Comparison of ENCODE assay signal across 11 mouse cellular contexts in genomic region chr16:76621715-76622114, GRCm38 (mm10).
A peak's percentile ranks its signal among the peaks of the same experiment; 100 is the strongest.
DNase-seq lines count a peak whose midpoint lies in the region; TF ChIP-seq lines count a peak whose summit lies in the region.
"Had no signal": no experiment of that assay in that cellular context is flagged by ENCODE, and none has a peak within 500 bp of the region (broad histone marks: within the 10 kb centered on the region; RNA-seq: fewer than 3 reads in every experiment).

No protein-coding gene starts in this region.

- no peak overlapping the region for H3K27ac ChIP-seq in gastrocnemius, adult 2 months
- H3K27ac ChIP-seq: limb, embryonic 12.5 days; neural tube, embryonic 12.5 days had no signal

- intact Hi-C loops in gastrocnemius, adult 2 months (cut with DNase I) = no loop called here
- intact Hi-C loops in heart, postnatal 10 days (cut with DNase I) = loop anchor here (5.0 kb wide), 1 partner anchor 249 kb away; the partner anchor contains the start of gene Nrip1

- H3K4me3 ChIP-seq in gastrocnemius, adult 2 months = peak overlapping the region; percentile 9; the same call in 1 of the 2 replicates
- H3K4me3 ChIP-seq: limb, embryonic 12.5 days; neural tube, embryonic 12.5 days had no signal

- TF ChIP-seq CTCF in gastrocnemius, adult 2 months (IDR thresholded peaks at IDR 0.05) = no peak

- DNase-seq in gastrocnemius, adult 2 months = no peak
- no peak for DNase-seq in gastrocnemius, adult 18-20 months (ENCODE audit: low spot score)
- peak; percentile 6 to 12 for DNase-seq in kidney, postnatal 4 days
- DNase-seq in kidney, adult 8-10 months = no peak
- DNase-seq in brain, adult 2 months (ENCODE audit: low read depth, low spot score) = peak; percentile 30
- DNase-seq in heart, postnatal 10 days = peak; percentile 11 to 23
- DNase-seq in spleen, postnatal 36 days (ENCODE audit: low spot score in 2 of 2) = no peak
- DNase-seq in cerebellum, postnatal 4 days (ENCODE audit: low spot score in 2 of 2) = no peak
- DNase-seq: lung, postnatal 4 days had no signal

Comparison
In these comparisons a context has a peak if more than half of its experiments do, and no peak if none do; other contexts are left out.
1. DNase-seq: peak in kidney, postnatal 4 days (2 of 2), brain, adult 2 months (single experiment) and heart, postnatal 10 days (2 of 2); none in gastrocnemius, adult 2 months (single experiment), gastrocnemius, adult 18-20 months (single experiment), kidney, adult 8-10 months (0 of 2), spleen, postnatal 36 days (0 of 2) and cerebellum, postnatal 4 days (0 of 2).